Mouse (Mus musculus): ENCODE data around the gene Anxa6.

Anxa6 gene

DNA sequence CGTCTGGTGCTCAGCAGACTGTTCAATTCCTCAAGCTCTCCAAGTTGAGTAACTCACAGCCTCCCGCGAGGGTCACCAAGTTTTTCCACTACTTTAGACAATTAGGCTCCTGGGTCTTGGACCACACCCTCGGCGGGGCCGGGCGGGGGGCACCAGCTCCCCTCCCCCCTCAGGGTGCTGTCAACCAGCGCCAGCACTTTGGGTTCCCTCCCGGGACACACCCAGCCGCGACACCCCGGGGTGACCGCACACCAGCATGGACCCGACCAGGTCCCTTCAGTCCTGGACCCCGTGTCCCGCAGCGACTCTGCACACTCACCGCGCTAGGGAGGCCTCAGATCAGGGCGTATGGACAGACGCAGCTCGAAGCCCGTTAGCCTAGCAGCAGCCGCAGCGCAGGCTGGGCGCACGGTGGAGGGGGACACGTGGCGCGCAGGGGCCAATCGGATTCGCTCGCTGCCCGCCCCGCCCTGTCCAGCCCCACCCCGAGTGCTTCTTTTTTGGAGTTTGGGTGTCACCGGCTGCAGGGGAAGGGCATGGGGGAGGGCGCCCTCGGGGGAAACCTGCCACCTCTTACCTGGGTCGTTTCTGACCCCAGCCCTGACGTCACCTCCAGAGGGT is at the start of gene Anxa6:
TSS of gene Anxa6 (minus strand) at position 406 of the 621 bp plus-strand sequence.
- DNase-seq (ENCODE audit: low read depth, low spot score): peak; percentile 40

DNA sequence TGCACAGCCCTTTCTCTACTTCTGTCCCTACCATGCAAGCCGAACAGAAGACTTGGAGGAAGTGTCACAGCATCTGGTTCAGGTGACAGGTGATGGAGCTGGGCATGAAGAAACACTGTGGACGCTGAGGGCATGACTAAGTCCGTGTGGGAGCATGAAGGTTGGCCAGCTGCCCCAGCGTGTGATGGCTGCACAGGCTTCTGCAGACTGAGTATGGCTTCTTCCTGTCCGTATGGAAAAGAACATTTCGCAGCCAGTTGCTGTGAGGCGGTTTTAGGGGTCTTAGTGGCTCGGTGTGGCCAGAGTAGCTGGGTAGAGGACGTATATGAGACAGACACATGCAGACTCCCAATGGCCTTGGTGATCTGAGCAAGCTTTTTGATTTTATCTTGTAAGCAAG is 48.0 kb upstream of the Anxa6 start:
- DNase-seq (ENCODE audit: low read depth, low spot score): no peak

DNA sequence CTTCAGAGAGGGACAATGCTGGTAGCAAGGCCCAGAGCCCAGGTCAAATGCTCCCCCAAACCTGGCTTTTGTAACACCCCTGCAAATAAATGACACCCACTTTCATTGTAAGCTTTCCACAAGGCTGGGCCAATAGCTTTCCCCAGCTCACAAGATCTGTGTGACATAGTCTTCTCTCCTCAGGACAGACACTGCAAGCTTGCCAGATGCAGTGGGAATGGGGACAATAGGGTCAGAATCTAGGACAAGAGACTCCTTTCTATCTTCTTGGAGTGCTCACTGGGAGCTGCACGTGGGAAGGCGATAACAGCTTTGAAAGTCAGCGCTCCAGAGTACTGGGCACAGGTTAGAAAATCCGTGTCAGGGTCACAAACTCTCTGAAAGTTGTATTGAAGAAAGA is 45.9 kb upstream of the Anxa6 start:
- no peak for DNase-seq (ENCODE audit: low read depth, low spot score)

DNA sequence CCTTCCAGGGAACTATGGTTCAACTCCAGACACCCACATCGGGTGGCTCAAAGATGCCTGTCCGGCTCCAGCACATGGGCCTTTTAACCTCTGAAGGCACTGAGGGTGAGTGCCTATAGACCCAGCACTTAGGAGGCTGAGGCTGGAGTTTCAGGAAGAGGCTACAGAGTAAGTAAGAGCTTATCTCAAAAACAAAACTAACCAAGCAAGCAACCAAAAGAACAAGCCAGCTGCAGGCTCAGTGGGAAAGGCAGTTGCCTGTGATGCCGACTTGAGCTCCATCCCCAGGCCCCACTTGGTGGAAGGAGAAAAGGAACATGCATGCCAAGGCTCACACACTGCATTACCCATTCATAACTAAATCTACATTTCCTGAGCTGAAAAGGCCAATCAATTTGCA is 45.3 kb upstream of the Anxa6 start:
- no peak for DNase-seq (ENCODE audit: low read depth, low spot score)

DNA sequence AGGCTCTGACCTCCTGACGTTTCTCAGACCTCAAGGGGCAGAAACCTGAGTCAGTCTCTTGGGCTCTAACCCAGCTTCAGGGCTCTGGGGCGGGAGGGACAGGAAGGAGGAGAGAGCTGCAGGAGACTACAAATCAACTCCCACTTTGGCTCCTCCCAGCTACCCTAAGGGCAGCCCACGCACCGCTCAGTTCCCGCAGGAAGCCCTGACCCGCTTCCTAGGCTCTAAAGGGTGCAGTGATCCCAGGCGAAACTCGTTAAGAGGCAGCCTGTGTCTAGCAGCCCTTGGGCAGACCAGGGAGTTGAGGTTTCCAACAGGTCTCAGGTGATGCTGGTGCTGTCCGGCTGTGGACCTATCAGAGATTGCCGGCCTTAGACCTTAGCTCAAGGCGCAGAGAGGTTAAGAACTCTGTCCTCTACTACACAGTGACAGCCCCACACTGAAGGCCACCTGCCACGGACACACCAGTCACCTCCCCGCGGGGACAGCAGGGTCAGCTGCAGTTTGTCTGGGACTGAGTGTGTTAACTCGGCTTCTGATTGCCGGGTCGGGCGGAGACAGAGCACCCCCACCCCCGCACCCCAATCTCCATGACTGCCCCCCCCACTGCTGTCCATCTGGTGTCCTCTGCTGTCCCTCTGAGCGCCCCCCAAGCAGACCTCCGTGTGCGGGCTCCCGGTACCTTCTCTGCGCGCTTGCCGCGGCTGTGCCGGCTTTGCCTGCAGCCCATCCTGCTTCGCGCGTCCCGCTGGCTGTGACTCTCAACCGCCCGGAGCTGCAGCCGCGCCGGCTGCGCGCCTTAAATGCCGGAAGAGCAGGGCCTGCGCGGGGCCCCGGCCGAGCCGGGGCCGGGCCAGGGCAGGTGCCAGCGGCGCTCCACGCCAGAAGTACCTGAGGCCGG is 44.3 kb upstream of the Anxa6 start, which contains the start of gene Ccdc69:
TSS of gene Ccdc69 (minus strand) at position 801 of the 901 bp plus-strand sequence.
- DNase-seq (ENCODE audit: low read depth, low spot score): no peak

DNA sequence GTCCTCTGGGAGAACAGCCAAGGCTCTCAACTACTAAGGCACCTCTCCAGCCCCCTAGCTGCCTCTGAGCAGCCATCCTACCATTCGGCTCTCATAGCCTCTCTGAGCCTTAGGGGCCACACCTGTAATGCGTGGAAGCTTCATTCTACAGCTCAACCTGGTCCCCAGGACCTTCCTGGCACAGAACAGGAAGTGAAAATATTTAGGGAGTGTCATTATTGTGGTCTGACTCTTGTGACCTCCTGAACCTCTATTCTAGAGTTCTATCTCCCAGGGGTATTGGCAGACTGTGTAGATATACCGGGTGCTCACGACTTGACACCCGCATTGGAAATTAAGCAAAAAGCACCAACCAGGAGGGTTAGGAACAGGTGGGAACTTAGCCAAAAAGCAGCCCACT is 43.0 kb upstream of the Anxa6 start:
- no peak for DNase-seq (ENCODE audit: low read depth, low spot score)

DNA sequence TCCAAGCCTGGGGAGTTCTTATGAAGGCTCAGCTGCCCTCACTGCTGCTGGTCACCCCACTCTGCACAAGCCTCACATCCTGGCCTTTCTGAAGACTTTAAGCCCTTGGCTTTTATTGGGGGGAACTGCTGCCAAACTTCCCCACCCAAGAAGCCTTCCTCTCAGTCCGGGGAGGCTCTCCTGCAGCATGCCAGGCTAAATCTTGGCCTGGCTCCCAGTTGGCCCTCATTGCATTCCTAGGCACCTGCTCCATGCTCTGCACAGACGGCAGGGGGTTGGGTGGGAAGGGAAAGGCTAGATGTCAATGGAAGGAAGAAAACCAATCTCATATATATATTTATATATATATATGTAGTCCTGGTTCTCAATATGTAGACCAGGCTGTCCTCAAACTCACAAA is 42.4 kb upstream of the Anxa6 start:
- DNase-seq (ENCODE audit: low read depth, low spot score): no peak

DNA sequence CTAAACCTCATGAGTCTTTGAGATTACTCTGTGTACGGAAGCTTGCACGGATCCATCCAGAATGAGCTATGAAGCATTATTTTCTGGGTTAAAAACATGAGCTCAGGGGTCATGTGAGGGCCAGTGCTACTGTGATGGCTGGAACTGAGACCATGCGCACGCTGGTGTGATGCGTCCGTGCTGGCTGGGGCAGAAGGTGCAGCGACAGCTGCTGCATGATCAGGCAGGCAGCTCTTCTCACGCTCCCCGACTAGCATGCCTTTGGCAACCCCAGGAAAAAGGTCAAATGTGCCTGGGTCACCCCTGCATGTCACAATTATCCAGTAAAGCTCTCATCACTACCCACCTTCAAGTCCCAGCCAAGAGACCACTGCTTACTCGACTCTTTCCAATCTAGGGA is 39.9 kb upstream of the Anxa6 start:
- no peak for DNase-seq (ENCODE audit: low read depth, low spot score)

DNA sequence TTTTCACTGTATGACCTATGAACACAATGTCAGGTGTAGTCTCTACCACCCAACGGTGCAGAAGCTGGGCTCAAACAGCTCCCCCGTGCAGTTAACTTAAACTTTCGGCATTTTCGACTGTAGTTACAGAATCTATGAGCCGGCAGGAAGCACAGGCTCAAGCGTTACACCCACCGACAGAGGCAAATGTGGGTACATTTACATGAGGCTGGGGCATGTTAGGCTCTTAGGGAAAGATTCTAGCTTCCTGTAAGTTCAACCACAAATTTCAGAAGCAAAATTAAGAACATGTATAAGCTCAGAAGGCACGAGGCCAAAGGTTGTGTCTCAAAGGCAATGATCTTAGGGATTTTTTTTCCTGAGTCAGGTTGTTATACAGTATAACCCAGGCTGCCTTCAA is 39.2 kb upstream of the Anxa6 start:
- DNase-seq (ENCODE audit: low read depth, low spot score): no peak

DNA sequence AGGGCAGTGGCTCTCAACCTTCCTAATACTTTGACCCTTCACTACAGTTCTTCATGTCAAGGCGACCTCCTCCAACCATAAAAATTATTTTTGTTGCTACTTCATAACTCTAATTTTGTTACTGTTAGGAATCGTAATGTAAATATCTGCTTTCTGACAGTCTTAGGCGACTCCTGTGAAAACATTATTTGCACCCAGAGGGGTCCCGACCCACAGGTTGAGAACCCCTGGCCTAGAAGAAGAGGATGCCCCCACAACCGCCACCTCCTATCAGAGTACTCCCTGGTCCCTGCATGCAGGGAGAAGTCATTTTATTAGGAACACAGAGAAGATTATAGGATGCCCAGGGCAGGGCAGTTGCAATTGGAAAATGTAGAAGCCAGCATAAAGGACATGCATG is 38.1 kb upstream of the Anxa6 start:
- DNase-seq (ENCODE audit: low read depth, low spot score): no peak

DNA sequence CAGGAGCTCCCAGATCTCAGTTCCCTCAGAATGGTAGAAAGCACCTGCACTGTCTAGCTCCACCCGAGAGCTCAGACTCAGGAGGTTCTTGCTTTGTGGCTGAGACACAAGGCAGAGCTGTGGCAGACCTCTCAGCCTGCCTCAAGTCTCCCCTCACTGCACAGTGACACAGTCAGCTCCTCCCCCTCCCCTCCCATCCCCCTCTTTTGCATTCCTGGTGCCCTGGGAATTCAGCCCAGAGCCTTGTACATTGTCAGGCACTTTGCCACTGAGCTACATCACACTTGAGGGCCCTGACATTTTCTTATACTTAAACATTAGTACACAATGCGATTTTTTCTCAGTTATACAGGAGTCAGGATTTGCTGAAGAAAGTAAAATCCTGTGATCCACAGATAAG is 35.8 kb upstream of the Anxa6 start:
- no peak for DNase-seq (ENCODE audit: low read depth, low spot score)

DNA sequence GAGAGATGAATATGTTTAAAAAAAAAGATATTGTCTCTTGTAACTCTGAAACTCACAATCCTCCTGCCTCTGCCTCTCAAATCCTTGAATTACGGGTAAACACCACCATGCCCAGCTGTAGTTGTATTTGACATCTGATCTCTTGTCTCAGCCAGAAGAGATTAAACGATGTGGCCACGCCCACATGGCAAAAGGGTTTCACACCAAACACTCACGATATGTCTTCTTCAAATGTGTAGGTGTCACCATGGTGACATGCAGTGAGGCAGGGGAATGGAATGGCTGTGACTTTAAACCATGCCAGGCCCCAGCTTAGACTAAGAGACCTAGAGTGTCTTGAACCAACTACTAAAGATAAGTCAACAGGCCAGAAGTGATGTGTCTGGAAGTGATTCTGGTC is 33.7 kb upstream of the Anxa6 start:
- no peak for DNase-seq (ENCODE audit: low read depth, low spot score)

DNA sequence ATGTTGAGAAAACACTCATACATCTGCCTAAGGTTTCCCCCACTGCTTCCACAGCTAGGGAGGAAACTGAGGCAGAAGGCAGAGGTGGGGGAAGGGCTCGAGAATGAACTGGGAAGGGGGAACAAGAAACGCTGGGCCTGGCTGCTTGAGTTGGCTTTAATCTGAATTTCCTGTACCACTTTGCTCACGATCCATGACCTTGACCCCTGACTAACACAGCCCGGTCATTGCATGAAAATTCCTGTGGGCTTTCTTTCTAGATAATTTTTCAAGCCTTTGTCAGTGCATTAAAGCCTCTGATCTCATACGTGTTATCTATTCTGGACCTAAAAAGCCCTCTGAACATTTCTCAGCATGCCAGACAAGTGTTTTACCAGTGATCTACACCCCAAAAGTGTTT is 29.6 kb upstream of the Anxa6 start:
- DNase-seq (ENCODE audit: low read depth, low spot score): no peak

DNA sequence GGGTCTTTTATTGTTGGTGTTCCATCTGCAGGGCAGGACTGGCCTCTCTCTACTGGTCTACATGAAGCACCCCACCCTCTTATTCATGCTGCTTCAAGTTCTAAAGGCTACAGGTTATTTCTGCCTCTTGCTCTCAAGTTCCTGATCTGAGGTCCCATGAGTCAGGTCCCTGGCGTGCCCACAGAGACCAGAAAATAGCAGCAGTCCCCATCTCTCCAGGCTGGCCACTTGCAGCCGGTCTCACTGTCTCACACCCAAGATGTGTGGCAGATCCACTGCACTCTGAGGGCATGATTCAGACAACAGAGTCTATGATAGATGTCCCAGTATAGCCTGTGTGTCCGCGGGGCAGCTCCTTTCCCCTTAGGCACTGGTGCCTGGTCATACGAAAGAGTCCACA is 27.6 kb upstream of the Anxa6 start:
- no peak for DNase-seq (ENCODE audit: low read depth, low spot score)

DNA sequence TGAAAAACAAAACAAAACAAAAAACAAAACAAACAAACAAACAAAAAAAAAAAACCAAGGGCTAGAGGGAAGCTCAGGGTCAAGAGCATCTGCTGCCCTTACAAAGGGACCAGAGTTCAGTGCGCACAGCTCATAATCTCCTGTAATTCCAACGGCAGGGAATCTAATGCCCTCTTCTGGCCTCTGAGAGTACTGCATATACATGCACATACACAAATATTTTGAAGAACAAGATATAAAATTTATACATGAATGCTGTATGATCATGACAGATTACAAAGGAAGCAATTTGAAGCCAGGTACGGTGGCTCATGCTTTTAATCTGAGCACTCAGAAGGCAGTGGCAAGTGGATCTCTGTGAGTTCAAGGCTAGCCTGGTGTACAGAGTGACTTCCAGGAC is 24.3 kb upstream of the Anxa6 start:
- no peak for DNase-seq (ENCODE audit: low read depth, low spot score)

DNA sequence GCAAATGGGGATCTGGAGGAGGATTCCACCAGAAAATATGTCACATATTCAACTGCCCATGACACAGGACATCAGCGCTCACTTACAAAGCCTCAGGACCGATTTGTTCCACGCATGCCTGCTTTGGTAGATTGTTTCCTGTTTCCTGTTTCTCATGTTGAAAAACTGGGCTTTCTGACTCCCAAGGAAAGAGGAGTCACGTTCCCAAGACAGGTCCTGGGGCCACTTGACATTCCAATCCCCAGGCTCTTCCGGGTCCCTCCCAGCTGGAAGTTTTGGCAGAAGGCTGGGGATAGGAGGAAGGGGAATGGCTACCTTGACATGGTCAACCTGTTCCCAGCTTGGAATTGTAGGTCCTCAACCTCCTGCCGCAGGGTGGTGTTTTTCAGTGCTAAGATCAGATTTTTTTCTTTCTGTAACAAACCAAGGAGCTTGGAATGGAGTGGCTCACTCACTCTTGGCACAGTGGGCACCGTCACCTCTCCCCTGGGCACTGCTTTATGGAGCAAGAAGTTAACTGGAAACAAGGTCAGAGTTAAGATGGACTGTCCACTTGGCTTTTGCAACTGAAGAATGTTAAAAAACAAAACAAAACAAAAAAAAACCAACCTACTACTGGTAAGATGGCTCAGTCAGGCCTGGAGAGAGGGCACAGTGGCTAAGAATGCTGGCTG is 17.7 kb upstream of the Anxa6 start:
- no peak for DNase-seq (ENCODE audit: low read depth, low spot score)

DNA sequence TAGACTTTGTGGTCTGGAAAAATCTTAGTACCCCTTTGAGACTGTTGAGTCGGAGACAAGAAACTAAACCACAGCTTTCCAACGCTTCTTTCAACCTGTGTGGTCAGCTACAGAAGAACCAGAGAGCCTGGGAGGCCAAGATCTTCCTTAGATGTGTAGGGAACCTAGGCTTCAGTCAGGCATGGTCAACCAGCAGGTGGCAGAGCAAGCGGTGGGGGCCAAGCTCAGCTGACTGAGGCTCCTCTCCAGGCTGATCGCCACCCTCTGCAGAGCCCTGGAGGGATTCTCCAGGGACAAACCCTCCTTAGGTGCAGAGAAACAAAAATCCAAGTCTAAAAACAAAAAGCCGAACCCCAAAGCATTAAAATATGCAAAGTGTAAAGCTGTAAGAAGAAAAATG is 13.4 kb upstream of the Anxa6 start:
- DNase-seq (ENCODE audit: low read depth, low spot score): no peak

DNA sequence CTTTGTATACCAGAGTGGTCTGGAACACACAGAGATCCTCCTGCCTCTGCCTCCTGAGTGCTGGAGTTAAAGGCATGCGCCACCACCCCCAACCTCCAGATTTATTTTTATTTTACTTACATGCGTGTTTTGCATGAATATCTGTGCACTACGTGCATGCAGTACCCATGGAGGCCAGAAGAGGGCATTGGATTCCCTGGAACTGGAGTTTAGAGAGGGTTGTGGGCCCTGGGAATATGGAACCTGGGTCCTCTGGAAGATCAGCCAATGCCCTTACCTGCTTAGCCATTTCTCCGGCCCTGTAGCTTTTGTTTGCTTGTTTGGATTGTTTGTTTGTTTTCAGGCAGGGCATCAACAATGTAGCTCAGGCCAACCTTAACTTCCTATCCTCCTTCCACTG is 8.1 kb upstream of the Anxa6 start:
- no peak for DNase-seq (ENCODE audit: low read depth, low spot score)

DNA sequence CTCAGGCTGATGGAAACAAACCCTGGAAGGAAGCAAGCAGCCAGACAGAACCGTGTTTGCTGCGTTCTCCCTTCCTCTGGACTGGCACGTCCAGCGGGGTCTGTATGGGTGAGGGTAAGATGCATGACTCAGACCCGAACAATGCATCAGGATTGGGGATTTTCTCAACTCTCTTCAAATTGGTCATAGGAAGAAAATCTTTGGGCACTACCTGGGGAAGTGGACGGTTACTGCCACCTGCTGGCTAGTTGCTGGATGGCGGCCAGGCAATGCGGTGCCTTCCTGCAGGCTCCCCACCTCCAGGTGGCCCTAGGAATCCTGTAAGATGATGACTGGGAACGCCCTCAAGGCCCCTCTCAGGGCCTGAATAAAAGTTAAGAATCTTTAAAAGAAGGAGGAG is 6.3 kb upstream of the Anxa6 start:
- DNase-seq (ENCODE audit: low read depth, low spot score): no peak

DNA sequence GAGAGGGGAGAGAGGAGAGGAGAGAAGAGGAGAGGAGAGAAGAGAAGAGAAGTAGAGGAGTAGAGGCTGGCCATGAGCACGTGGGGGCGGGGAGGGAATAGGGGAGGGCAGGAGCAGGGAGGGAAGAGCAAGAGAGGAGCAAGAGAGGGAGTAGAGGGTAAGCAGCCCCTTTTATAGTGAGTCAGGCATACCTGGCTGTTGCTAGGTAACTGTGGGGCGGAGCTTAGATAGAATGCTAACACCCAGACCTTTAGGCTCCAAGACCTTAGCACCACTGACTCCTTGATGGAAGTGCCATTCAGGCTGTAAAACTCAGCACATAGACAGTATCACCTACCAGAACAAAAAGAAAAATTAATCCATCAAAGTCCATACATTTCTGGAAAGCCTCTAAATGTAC is 3.4 kb upstream of the Anxa6 start:
- no peak for DNase-seq (ENCODE audit: low read depth, low spot score)

DNA sequence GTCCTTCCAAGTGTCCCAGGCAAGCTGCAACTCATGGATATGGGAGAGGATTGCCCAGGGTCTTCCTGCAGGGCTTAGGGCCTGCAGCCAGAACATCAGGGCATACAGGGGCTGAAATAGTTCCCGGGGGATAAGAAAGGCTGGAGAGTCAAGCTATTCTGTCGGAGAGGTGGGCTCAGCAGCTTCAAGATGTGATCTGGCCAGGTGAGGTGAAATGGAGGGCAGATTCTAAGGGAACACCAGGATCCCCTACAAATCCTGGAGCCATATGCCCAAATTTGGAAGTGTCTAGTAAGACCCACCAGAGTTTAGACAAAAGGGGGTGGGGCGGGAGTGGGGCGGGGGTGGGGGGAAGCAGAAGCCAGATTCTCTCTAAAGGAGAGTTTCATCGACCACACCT is 959 bp downstream of the Anxa6 start:
- no peak for DNase-seq (ENCODE audit: low read depth, low spot score)

DNA sequence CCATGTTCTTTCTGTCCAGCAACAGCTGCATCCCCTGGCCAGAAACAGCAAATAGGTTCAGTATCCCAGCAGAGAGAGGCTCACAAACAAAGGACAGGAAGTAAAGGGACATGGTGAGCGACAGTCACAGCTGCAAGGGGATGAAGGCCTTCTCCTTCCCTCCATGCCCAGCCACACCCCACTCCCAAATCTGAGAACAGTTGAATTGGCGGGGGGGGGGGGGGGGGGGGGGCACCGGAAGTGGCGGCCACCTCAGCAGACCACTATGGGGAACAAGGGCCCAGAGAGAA is 1.3 kb downstream of the Anxa6 start:
- no peak for DNase-seq (ENCODE audit: low read depth, low spot score)

Data from telencephalon, adult 2 months (tissue).